Mouse (Mus musculus): ENCODE results near the gene Snd1. TPM values are rescaled to one million over a fixed set of nuclear protein-coding genes. Genes with fewer than 3 reads are reported as not detected.

Gene Snd1
- total RNA-seq, 2 experiments from 2014 or later = 126 TPM

- no peak for DNase-seq (ENCODE audit: low spot score in 2 of 2)
Measured at GRCm38 (mm10) chr6:28687776-28688175, 212.8 kb downstream of the Snd1 start.

GRCm38 (mm10) chr6:28692659-28693058, 217.7 kb downstream of the Snd1 start:
- DNase-seq (ENCODE audit: low spot score in 2 of 2) = no peak

GRCm38 (mm10) chr6:28697214-28697613, 222.3 kb downstream of the Snd1 start:
- no peak for DNase-seq (ENCODE audit: low spot score in 2 of 2)

GRCm38 (mm10) chr6:28704612-28705011, 229.7 kb downstream of the Snd1 start:
- DNase-seq (ENCODE audit: low spot score in 2 of 2) = no peak

- DNase-seq (ENCODE audit: low spot score in 2 of 2) = peak; percentile 46 to 50
Measured at GRCm38 (mm10) chr6:28705384-28706107, 230.6 kb downstream of the Snd1 start.

GRCm38 (mm10) chr6:28706108-28706975, 231.4 kb downstream of the Snd1 start:
- DNase-seq (ENCODE audit: low spot score in 2 of 2) = no peak

GRCm38 (mm10) chr6:28706976-28707592, 232.1 kb downstream of the Snd1 start:
- no peak for DNase-seq (ENCODE audit: low spot score in 2 of 2)

- DNase-seq (ENCODE audit: low spot score in 2 of 2) = no peak
Measured at GRCm38 (mm10) chr6:28710035-28710434, 235.1 kb downstream of the Snd1 start.

GRCm38 (mm10) chr6:28717203-28717844, 242.4 kb downstream of the Snd1 start:
- DNase-seq (ENCODE audit: low spot score in 2 of 2) = no peak

GRCm38 (mm10) chr6:28717845-28718237, 242.9 kb downstream of the Snd1 start:
- DNase-seq (ENCODE audit: low spot score in 2 of 2) = no peak

- DNase-seq (ENCODE audit: low spot score in 2 of 2) = no peak
Measured at GRCm38 (mm10) chr6:28720391-28721171, 245.6 kb downstream of the Snd1 start.

GRCm38 (mm10) chr6:28723059-28723458, 248.1 kb downstream of the Snd1 start:
- no peak for DNase-seq (ENCODE audit: low spot score in 2 of 2)

- no peak for DNase-seq (ENCODE audit: low spot score in 2 of 2)
Measured at GRCm38 (mm10) chr6:28724776-28725175, 249.8 kb downstream of the Snd1 start.

- DNase-seq (ENCODE audit: low spot score in 2 of 2) = no peak
Measured at GRCm38 (mm10) chr6:28729236-28729635, 254.3 kb downstream of the Snd1 start.

- no peak for DNase-seq (ENCODE audit: low spot score in 2 of 2)
Measured at GRCm38 (mm10) chr6:28729649-28730048, 254.7 kb downstream of the Snd1 start.

GRCm38 (mm10) chr6:28731246-28731645, 256.3 kb downstream of the Snd1 start:
- no peak for DNase-seq (ENCODE audit: low spot score in 2 of 2)

GRCm38 (mm10) chr6:28733884-28734647, 259.1 kb downstream of the Snd1 start:
- no peak for DNase-seq (ENCODE audit: low spot score in 2 of 2)

- DNase-seq (ENCODE audit: low spot score in 2 of 2) = no peak
Measured at GRCm38 (mm10) chr6:28735116-28735515, 260.2 kb downstream of the Snd1 start.

- DNase-seq (ENCODE audit: low spot score in 2 of 2) = no peak
Measured at GRCm38 (mm10) chr6:28736665-28737064, 261.7 kb downstream of the Snd1 start.

- DNase-seq (ENCODE audit: low spot score in 2 of 2) = no peak
Measured at GRCm38 (mm10) chr6:28737601-28738000, 262.7 kb downstream of the Snd1 start.

All from layer of hippocampus, postnatal 10 days (tissue).